Mouse (Mus musculus) forebrain, embryonic 14.5 days (tissue): ENCODE data around the gene Gdpgp1. TPM values are rescaled to one million over a fixed set of nuclear protein-coding genes. Genes with fewer than 3 reads are reported as not detected.

ENCODE experiments used
- ATAC-seq: fragments of 200-750 bp; cut with Nextera tagmentation; 2 replicates; pipeline ENCODE4 v1.8.0; 2017; ENCODE audit warnings: mild to moderate bottlenecking, moderate library complexity
- DNase-seq: peaks from one replicate; pipeline ENCODE4 v3.0.0-alpha.2; 2015; ENCODE audit warnings: low spot score
- H3K27ac ChIP-seq: fragments of 300-500 bp; sonication (generic); 2 replicates; pipeline ENCODE4 v1.5.1; 2014; ENCODE audit warnings: low read depth, mild to moderate bottlenecking, control low read depth, low read length, moderate library complexity
- H3K27me3 ChIP-seq: fragments of 300-500 bp; sonication (generic); replicated peaks from 2 replicates; pipeline ENCODE4 v1.6.1; 2014; ENCODE audit warnings: low read length, control low read depth, mixed read lengths; ENCODE audit not compliant: control insufficient read depth, insufficient read depth
- H3K36me3 ChIP-seq: fragments of 300-500 bp; sonication (generic); 2 replicates; pipeline ENCODE4 v1.6.1; 2014; ENCODE audit warnings: low read length, control low read depth; ENCODE audit not compliant: control insufficient read depth, insufficient read depth
- H3K4me1 ChIP-seq: fragments of 300-500 bp; sonication (generic); 2 replicates; pipeline ENCODE4 v1.6.1; 2014; ENCODE audit warnings: antibody characterized with exemption, low read length, control low read depth; ENCODE audit not compliant: control insufficient read depth, insufficient read depth
- H3K4me2 ChIP-seq: fragments of 300-500 bp; sonication (generic); 2 replicates; pipeline ENCODE4 v1.6.1; 2014; ENCODE audit warnings: mild to moderate bottlenecking, control low read depth, low read length
- H3K4me3 ChIP-seq: fragments of 300-500 bp; sonication (generic); 2 replicates; pipeline ENCODE4 v1.5.1; 2014; ENCODE audit warnings: low read depth, low read length, control low read depth
- H3K9ac ChIP-seq: fragments of 300-500 bp; sonication (generic); 2 replicates; pipeline ENCODE4 v1.6.1; 2014; ENCODE audit warnings: mild to moderate bottlenecking, low read length, control low read depth, moderate library complexity
- H3K9me3 ChIP-seq: fragments of 300-500 bp; sonication (generic); replicated peaks from 2 replicates; pipeline ENCODE4 v1.6.1; 2016; ENCODE audit warnings: low read length, control low read depth, mixed read lengths; ENCODE audit not compliant: control insufficient read depth
- WGBS: fragments of 180-500 bp; shearing (Covaris S2); extraction: QIAGEN DNeasy Blood & Tissue Kit; methylation state at CpG from one replicate; pipeline ENCODE4 v1.1.7; 2014; 5-methylcytosine and 5-hydroxymethylcytosine counted together
- polyA plus RNA-seq: library from polyadenylated mRNA; unstranded; fragments of >200 nt; fragmentation: Nextera tagmentation; extraction: Ambion mirVana; gene quantifications from 2 replicates; pipeline ENCODE4 v1.2.1, GENCODE M21; 2014

The Gdpgp1 gene
- polyA plus RNA-seq, 1 experiment from 2014 or later = 2.1 TPM

- H3K4me2 ChIP-seq = no peak overlapping the region
- no peak overlapping the region for H3K4me3 ChIP-seq
- H3K4me1 ChIP-seq = no peaks in the 10 kb centered on the region
- H3K9ac ChIP-seq = no peak overlapping the region
- H3K27me3 ChIP-seq = no peaks in the 10 kb centered on the region
- no peak overlapping the region for H3K27ac ChIP-seq
- DNase-seq (no peak), ATAC-seq (no peak)
- H3K9me3 ChIP-seq = no peaks in the 10 kb centered on the region
- 87% methylated on average over 5 of the region's 5 CpGs for WGBS
- peaks cover 82% of the 10 kb centered on the region for H3K36me3 ChIP-seq
Measured at GRCm38 (mm10) chr7:80284391-80284790, 51.7 kb downstream of the Gdpgp1 start.

- H3K4me2 ChIP-seq = no peak overlapping the region
- no peaks in the 10 kb centered on the region for H3K9me3 ChIP-seq
- no peaks in the 10 kb centered on the region for H3K4me1 ChIP-seq
- ATAC-seq = no peak
- no peak overlapping the region for H3K4me3 ChIP-seq
- DNase-seq = no peak
- H3K27me3 ChIP-seq = no peaks in the 10 kb centered on the region
- H3K9ac ChIP-seq = no peak overlapping the region
- H3K27ac ChIP-seq = no peak overlapping the region
- peaks cover 83% of the 10 kb centered on the region for H3K36me3 ChIP-seq
- WGBS = 98% methylated on average over 6 of the region's 6 CpGs
Measured at GRCm38 (mm10) chr7:80285725-80286124, 53.1 kb downstream of the Gdpgp1 start.

GRCm38 (mm10) chr7:80287736-80288135, 55.1 kb downstream of the Gdpgp1 start:
- no peaks in the 10 kb centered on the region for H3K27me3 ChIP-seq
- H3K4me2 ChIP-seq = no peak overlapping the region
- no peak for ATAC-seq
- DNase-seq = no peak
- no peak overlapping the region for H3K9ac ChIP-seq
- no peaks in the 10 kb centered on the region for H3K9me3 ChIP-seq
- H3K27ac ChIP-seq = no peak overlapping the region
- WGBS = 85% methylated on average over 10 of the region's 10 CpGs
- no peak overlapping the region for H3K4me3 ChIP-seq
- H3K36me3 ChIP-seq = peaks cover 77% of the 10 kb centered on the region
- no peaks in the 10 kb centered on the region for H3K4me1 ChIP-seq

Other genes with a start within 250 kb of the Gdpgp1 start
- gene Zfp710, start 208.1 kb upstream of the Gdpgp1 start, polyA plus RNA-seq = 17.6 and 18.3 TPM in 2 replicates
- gene Idh2, start 117.5 kb upstream of the Gdpgp1 start, polyA plus RNA-seq = 315 and 338 TPM in 2 replicates
- 11.6 and 12.8 TPM in 2 replicates for gene Sema4b, start 46.0 kb upstream of the Gdpgp1 start, polyA plus RNA-seq
- 32.7 and 38.5 TPM in 2 replicates for gene Cib1, start 52 bp upstream of the Gdpgp1 start, polyA plus RNA-seq
- 0.87 and 1.2 TPM in 2 replicates for gene Ttll13, start 13.5 kb downstream of the Gdpgp1 start, polyA plus RNA-seq
- 71.2 and 71.8 TPM in 2 replicates for gene Ngrn, start 28.4 kb downstream of the Gdpgp1 start, polyA plus RNA-seq
- gene Vps33b, start 36.8 kb downstream of the Gdpgp1 start, polyA plus RNA-seq = 6.1 and 10.9 TPM in 2 replicates
- 102 and 125 TPM in 2 replicates for gene Prc1, start 61.6 kb downstream of the Gdpgp1 start, polyA plus RNA-seq
- 7.0 and 11.4 TPM in 2 replicates for gene Rccd1, start 91.6 kb downstream of the Gdpgp1 start, polyA plus RNA-seq
- 29.6 and 36.4 TPM in 2 replicates for gene Unc45a, start 108.1 kb downstream of the Gdpgp1 start, polyA plus RNA-seq
- gene Hddc3, start 110.2 kb downstream of the Gdpgp1 start, polyA plus RNA-seq = 27.2 and 30.7 TPM in 2 replicates
- 7.6 and 10.5 TPM in 2 replicates for gene Man2a2, start 138.5 kb downstream of the Gdpgp1 start, polyA plus RNA-seq
- 2.4 and 3.5 TPM in 2 replicates for gene Fes, start 155.1 kb downstream of the Gdpgp1 start, polyA plus RNA-seq
- gene Furin, start 172.6 kb downstream of the Gdpgp1 start, polyA plus RNA-seq = 3.9 and 4.1 TPM in 2 replicates